Mouse (Mus musculus) embryonic facial prominence, embryonic 14.5 days (tissue): ENCODE measurements around the gene Hoxd8. TPM values are rescaled to one million over a fixed set of nuclear protein-coding genes. Genes with fewer than 3 reads are reported as not detected.

Source experiments
- ATAC-seq: fragments of 200-750 bp; cut with Nextera tagmentation; 2 replicates; pipeline ENCODE4 v1.8.0; 2017; ENCODE audit warnings: low read depth, moderate number of reproducible peaks, moderate TSS enrichment
- DNase-seq: peaks from one replicate; pipeline ENCODE4 v3.0.0-alpha.2; 2015; ENCODE audit warnings: low spot score
- H3K27ac ChIP-seq: fragments of 300-500 bp; sonication (generic); replicated peaks from 2 replicates; pipeline ENCODE4 v1.5.1; 2014; ENCODE audit warnings: low read depth, mild to moderate bottlenecking, low read length, moderate library complexity
- H3K27me3 ChIP-seq: fragments of 300-500 bp; sonication (generic); replicated peaks from 2 replicates; pipeline ENCODE4 v1.6.1; 2014; ENCODE audit warnings: low read length; ENCODE audit not compliant: control insufficient read depth, insufficient read depth
- H3K36me3 ChIP-seq: fragments of 300-500 bp; sonication (generic); 2 replicates; pipeline ENCODE4 v1.6.1; 2014; ENCODE audit warnings: low read length, mixed read lengths; ENCODE audit not compliant: control insufficient read depth, insufficient read depth
- H3K4me1 ChIP-seq: fragments of 300-500 bp; sonication (generic); 2 replicates; pipeline ENCODE4 v1.6.1; 2014; ENCODE audit warnings: antibody characterized with exemption, low read length; ENCODE audit not compliant: control insufficient read depth, insufficient read depth
- H3K4me2 ChIP-seq: fragments of 300-500 bp; sonication (generic); 2 replicates; pipeline ENCODE4 v1.6.1; 2014; ENCODE audit warnings: low read depth, mild to moderate bottlenecking, low read length, moderate library complexity, mixed read lengths
- H3K4me3 ChIP-seq: fragments of 300-500 bp; sonication (generic); 2 replicates; pipeline ENCODE4 v1.5.1; 2014; ENCODE audit warnings: low read depth, mild to moderate bottlenecking, low read length
- H3K9ac ChIP-seq: fragments of 300-500 bp; sonication (generic); 2 replicates; pipeline ENCODE4 v1.6.1; 2014; ENCODE audit warnings: low read depth, mild to moderate bottlenecking, low read length, moderate library complexity, mixed read lengths
- H3K9me3 ChIP-seq: fragments of 300-500 bp; sonication (generic); 2 replicates; pipeline ENCODE4 v1.6.1; 2016; ENCODE audit warnings: low read length; ENCODE audit not compliant: control insufficient read depth
- WGBS: fragments of 180-500 bp; shearing (Covaris S2); extraction: QIAGEN DNeasy Blood & Tissue Kit; methylation state at CpG from one replicate; pipeline ENCODE4 v1.1.7; 2014; 5-methylcytosine and 5-hydroxymethylcytosine counted together
- polyA plus RNA-seq: library from polyadenylated mRNA; unstranded; fragments of >200 nt; fragmentation: Nextera tagmentation; extraction: Ambion mirVana; gene quantifications from 2 replicates; pipeline ENCODE4 v1.2.1, GENCODE M21; 2014

Hoxd8 gene
- polyA plus RNA-seq, 1 experiment from 2014 or later: 8.7 TPM

DNA sequence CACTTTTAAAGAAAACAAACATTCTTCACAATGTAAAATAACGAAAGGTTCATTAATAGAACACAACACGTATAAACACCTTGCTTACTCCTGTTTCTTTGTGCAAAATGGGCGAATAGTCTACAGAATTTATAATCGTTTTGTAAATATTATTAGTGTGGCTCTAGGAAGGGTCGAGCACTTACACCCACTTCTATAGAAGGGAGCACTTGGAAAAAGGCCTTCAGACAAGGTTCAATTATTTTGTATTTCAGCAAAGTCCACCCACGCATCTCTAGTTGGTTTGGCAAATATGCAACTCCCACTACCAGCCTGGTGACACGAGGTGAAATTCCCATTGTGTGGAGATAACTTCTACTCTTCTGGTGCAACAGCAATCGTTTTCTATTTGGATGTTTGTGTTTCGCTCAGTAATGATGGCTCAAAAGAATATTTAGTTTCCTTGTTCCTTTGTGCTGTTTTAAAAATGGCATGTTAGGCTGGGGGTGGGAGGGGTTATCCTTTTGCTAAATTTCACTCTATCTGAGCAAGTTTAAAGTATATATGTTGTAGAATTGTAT, 44.1 kb downstream of the Hoxd8 start:
- H3K4me3 ChIP-seq: no peak overlapping the region
- WGBS: 10% methylated on average over 9 of the region's 9 CpGs
- H3K27ac ChIP-seq: no peak overlapping the region; the same call in 1 of the 2 replicates
- no peaks in the 10 kb centered on the region for H3K9me3 ChIP-seq
- ATAC-seq (no peak), DNase-seq (no peak)
- no peak overlapping the region for H3K9ac ChIP-seq
- peaks cover 22% of the 10 kb centered on the region; the same call in 1 of the 2 replicates for H3K4me1 ChIP-seq
- peak overlapping the region; percentile 15; the same call in 1 of the 2 replicates for H3K4me2 ChIP-seq
- H3K36me3 ChIP-seq: no peaks in the 10 kb centered on the region
- peaks cover 100% of the 10 kb centered on the region for H3K27me3 ChIP-seq

DNA sequence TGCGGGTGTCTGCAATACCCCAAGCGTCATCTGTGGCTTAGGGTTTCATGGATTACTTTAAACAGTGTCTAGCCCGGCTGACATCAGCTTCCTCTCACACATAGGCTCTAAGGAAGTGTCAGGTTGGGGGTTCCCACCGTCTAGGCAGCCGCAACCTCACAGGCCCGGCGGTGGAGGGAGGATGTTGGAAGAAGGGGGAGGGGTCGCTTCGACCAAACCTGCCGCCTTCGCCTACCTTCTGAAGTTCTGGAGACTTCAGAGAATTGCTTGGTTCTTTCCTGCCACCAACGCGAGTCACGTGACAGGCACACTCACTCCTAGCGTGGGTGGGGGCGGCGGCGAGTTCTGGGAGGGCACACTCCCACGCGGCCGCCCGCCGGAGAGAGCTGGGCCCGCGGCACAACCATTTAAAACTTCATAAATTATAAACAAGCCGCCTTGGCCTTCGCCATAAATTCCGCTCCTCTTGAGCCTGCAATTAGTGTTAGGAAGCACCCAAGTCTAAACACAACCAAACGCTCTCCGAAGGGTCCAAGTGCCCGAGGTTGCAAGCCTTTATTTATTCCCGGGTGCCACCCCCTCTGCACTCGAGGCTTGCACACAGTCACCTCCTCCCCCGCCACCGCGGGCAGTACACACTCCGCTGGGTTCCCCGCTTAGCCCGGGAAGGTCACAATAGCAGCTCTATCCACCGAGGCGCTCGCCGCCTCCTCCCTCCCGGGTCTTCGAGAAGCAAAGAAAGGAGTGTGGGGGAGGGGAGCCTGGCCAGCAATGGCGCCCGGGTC, 45.1 kb downstream of the Hoxd8 start:
- WGBS: 2% methylated on average over 44 of the region's 47 CpGs
- 0 out of 2 replicates have a peak, but pooled peaks have one; percentile 12 for ATAC-seq
- DNase-seq: no peak

DNA sequence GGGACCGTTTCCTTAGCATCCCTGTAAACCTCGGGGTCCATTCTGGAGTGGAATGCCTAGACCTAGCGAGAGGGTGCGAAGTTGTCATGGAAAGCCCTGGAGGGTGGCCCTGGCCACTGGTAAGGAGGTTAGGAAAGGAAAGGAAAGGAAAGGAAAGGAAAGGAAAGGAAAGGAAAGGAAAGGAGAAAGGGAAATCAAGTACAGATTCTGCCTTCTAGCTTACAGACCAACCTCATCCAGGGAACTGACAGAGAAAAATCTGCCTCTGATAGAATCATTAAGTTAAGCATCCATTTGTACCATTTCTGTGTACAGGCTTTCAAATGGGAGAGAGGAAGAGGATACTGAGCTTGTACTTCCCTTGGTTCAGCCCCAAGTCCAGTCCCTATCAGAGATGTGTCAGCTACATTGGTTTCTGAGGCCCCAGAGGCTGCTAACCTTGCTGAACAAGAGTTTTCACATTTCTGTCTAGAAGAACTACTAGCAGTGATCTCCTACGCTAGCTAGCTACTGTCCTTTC, 46.4 kb downstream of the Hoxd8 start:
- Histone ChIP-seq H3K4me1 (peaks cover 22% of the 10 kb centered on the region; the same call in 1 of the 2 replicates), H3K9me3 (no peaks in the 10 kb centered on the region), H3K27ac (no peak overlapping the region), H3K4me2 (no peak overlapping the region), H3K9ac (no peak overlapping the region), H3K4me3 (no peak overlapping the region), H3K27me3 (peaks cover 99% of the 10 kb centered on the region), H3K36me3 (no peaks in the 10 kb centered on the region)
- WGBS: 20% methylated on average over 5 of the region's 5 CpGs
- DNase-seq (no peak), ATAC-seq (no peak)

More for the DNA sequence above, 45.1 kb downstream of the Hoxd8 start:
- H3K27me3 ChIP-seq: peaks cover 100% of the 10 kb centered on the region
- no peaks in the 10 kb centered on the region for H3K9me3 ChIP-seq
- no peaks in the 10 kb centered on the region for H3K36me3 ChIP-seq
- H3K27ac ChIP-seq: no peak overlapping the region
- H3K4me3 ChIP-seq: peak overlapping the region; percentile 26
- peak overlapping the region; percentile 15; the same call in 1 of the 2 replicates for H3K9ac ChIP-seq
- H3K4me2 ChIP-seq: peak overlapping the region; percentile 47
- H3K4me1 ChIP-seq: peaks cover 22% of the 10 kb centered on the region; the same call in 1 of the 2 replicates

DNA sequence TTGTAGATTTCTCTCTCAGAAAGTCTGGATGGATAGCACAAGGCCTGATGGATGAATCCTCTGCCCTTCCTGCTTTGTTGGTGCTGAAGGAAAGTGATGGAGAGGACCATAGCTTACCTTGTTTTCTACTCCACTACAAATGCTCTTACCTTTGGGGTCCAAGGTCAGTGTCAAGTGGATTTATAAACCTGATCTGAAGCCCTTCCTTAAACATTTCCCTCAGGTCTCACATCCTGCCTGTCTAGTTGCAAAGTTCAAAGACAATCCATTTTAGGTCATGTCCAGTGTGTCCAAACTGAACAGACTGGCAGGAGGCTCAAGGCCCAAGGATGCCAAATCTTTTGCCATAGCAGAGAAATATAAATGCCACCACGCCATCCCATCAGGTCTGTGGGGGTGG, 47.4 kb downstream of the Hoxd8 start:
- 69% methylated on average over 1 of the region's 1 CpGs for WGBS
- no peak overlapping the region for H3K4me2 ChIP-seq
- no peak for DNase-seq
- no peak overlapping the region for H3K4me3 ChIP-seq
- H3K36me3 ChIP-seq: no peaks in the 10 kb centered on the region
- H3K4me1 ChIP-seq: peaks cover 17% of the 10 kb centered on the region; the same call in 1 of the 2 replicates
- no peak for ATAC-seq
- H3K9ac ChIP-seq: no peak overlapping the region
- H3K27me3 ChIP-seq: peaks cover 99% of the 10 kb centered on the region
- H3K9me3 ChIP-seq: no peaks in the 10 kb centered on the region
- H3K27ac ChIP-seq: no peak overlapping the region

DNA sequence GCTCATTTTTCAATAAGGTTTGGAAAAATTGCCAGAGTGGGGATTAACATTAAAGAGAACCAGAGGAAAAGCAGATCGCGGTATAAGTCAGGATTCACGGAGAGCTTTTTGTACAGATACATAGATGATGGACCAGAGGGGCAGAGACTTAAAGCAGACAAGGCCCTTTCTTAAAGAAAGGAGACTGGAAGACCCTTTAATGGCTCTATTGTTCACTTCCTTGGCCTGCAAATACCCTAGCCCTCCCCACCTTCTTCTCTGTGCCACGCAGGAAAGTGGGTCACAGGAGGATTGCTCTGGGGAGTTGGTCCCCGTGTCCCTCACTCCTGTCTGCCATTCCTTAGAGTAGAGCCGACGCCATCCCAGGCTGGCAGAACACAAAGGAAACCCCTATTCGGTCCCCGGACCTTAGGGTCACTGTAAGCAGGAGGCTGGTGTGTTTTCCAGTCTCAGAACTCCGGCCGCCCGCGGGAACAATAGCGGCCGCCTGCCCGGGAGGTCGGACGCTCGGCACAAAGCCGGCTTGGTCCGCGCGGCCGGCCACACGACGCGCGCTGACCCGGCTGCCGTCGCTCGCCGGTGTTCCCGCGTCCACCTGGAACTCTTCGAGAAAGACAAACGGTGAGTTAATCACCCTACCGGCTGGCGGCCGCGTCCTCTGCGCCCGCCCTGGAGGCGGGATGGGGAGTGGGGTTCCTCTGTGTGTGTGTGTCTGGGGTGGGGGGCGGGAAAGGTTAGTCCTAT, 48.2 kb downstream of the Hoxd8 start:
- Histone ChIP-seq H3K9ac (peak overlapping the region; percentile 38; the same call in 1 of the 2 replicates), H3K27me3 (peaks cover 98% of the 10 kb centered on the region), H3K4me2 (peak overlapping the region; percentile 62), H3K4me1 (peaks cover 17% of the 10 kb centered on the region; the same call in 1 of the 2 replicates), H3K9me3 (no peaks in the 10 kb centered on the region), H3K27ac (no peak overlapping the region), H3K4me3 (peak overlapping the region; percentile 33), H3K36me3 (no peaks in the 10 kb centered on the region)
- no peak for DNase-seq
- ATAC-seq: peak; percentile 37; the same call in 1 of the 2 replicates
- 4% methylated on average over 19 of the region's 45 CpGs for WGBS

DNA sequence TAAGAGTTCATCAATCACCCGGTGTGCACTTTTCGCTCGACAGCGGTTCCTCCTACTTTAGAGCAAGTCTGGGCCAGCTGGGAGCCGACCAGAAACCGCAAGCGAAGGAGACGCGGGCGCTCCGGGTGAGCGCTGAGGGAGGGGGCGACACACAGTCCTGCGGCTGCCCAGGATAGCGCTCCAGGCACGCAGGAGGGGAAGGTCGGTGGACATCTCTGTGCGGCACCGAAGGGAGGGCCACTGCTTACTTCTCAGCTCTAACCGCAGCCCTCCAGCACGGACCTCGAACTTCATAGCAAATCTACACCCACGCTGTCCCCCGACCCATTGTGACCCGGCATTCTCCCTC, 48.7 kb downstream of the Hoxd8 start:
- peak overlapping the region; percentile 62 for H3K4me2 ChIP-seq
- DNase-seq (no peak), ATAC-seq (0 out of 2 replicates have a peak, but pooled peaks have one; percentile 41)
- H3K36me3 ChIP-seq: no peaks in the 10 kb centered on the region
- H3K9ac ChIP-seq: peak overlapping the region; percentile 38; the same call in 1 of the 2 replicates
- H3K4me3 ChIP-seq: peak overlapping the region; percentile 33
- H3K27me3 ChIP-seq: peaks cover 98% of the 10 kb centered on the region
- no peaks in the 10 kb centered on the region for H3K9me3 ChIP-seq
- peaks cover 17% of the 10 kb centered on the region; the same call in 1 of the 2 replicates for H3K4me1 ChIP-seq
- H3K27ac ChIP-seq: no peak overlapping the region
- 3% methylated on average over 11 of the region's 25 CpGs for WGBS

DNA sequence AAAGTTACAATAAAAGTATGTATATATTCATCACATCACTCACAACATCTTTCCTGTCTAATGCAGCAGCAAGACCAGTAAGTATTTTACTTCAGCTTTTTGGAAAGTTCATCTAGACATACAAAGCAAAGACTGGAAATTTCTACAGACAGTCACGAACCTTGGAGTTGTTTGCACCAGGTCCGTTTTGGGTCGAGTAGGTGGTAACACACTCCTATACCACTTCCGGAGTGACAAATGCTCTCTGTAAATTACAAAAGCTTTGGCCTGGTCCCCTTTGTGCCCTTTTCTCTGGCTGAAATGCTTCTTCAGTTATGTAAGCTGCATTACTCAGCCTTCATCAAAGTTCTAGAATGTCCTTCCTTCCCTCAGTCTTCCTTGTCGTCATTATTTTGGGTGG, 49.3 kb downstream of the Hoxd8 start:
- Histone ChIP-seq H3K27ac (no peak overlapping the region), H3K9ac (no peak overlapping the region), H3K4me3 (no peak overlapping the region), H3K27me3 (peaks cover 98% of the 10 kb centered on the region), H3K9me3 (no peaks in the 10 kb centered on the region), H3K36me3 (no peaks in the 10 kb centered on the region), H3K4me1 (peaks cover 17% of the 10 kb centered on the region; the same call in 1 of the 2 replicates), H3K4me2 (no peak overlapping the region)
- DNase-seq: no peak
- ATAC-seq: no peak
- 16% methylated on average over 5 of the region's 5 CpGs for WGBS
